Mouse (Mus musculus) midbrain, embryonic 12.5 days (tissue): Measurements from ENCODE around the gene Ptprn. TPM values are rescaled to one million over a fixed set of nuclear protein-coding genes. Genes with fewer than 3 reads are reported as not detected.

Experiments
- ATAC-seq: fragments of 200-750 bp; cut with Nextera tagmentation; 2 replicates; pipeline ENCODE4 v1.8.0; 2017; ENCODE audit warnings: low read depth, moderate TSS enrichment, moderate library complexity; ENCODE audit not compliant: low FRiP score
- H3K27ac ChIP-seq: fragments of 300-500 bp; sonication (generic); replicated peaks from 2 replicates; pipeline ENCODE4 v1.5.1; 2016; ENCODE audit warnings: mild to moderate bottlenecking
- H3K27me3 ChIP-seq: fragments of 300-500 bp; sonication (generic); 2 replicates; pipeline ENCODE4 v1.6.1; 2016; ENCODE audit warnings: mild to moderate bottlenecking
- H3K36me3 ChIP-seq: fragments of 300-500 bp; sonication (generic); 2 replicates; pipeline ENCODE4 v1.6.1; 2016
- H3K4me1 ChIP-seq: fragments of 300-500 bp; sonication (generic); 2 replicates; pipeline ENCODE4 v1.6.1; 2016
- H3K4me2 ChIP-seq: fragments of 300-500 bp; sonication (generic); replicated peaks from 2 replicates; pipeline ENCODE4 v1.6.1; 2016; ENCODE audit warnings: mild to moderate bottlenecking, moderate library complexity
- H3K4me3 ChIP-seq: fragments of 300-500 bp; sonication (generic); 2 replicates; pipeline ENCODE4 v1.5.1; 2016; ENCODE audit warnings: mild to moderate bottlenecking
- H3K9ac ChIP-seq: fragments of 300-500 bp; sonication (generic); replicated peaks from 2 replicates; pipeline ENCODE4 v1.6.1; 2016; ENCODE audit warnings: mild to moderate bottlenecking, moderate library complexity
- H3K9me3 ChIP-seq: fragments of 300-500 bp; sonication (generic); 2 replicates; pipeline ENCODE4 v1.6.1; 2016; ENCODE audit warnings: mild to moderate bottlenecking
- WGBS: fragments of 180-500 bp; shearing (Covaris S2); methylation state at CpG from one replicate; pipeline ENCODE4 v1.1.7; 2016; 5-methylcytosine and 5-hydroxymethylcytosine counted together
- polyA plus RNA-seq: library from polyadenylated mRNA; unstranded; fragments of >200 nt; fragmentation: Nextera tagmentation; extraction: Ambion mirVana; gene quantifications from 2 replicates; pipeline ENCODE4 v1.2.1, GENCODE M21; 2016

Gene Ptprn
- polyA plus RNA-seq, 1 experiment from 2014 or later, result 9.3 TPM

- WGBS, result 4% methylated on average over 13 of the region's 13 CpGs
- no peak for ATAC-seq
- Histone ChIP-seq H3K27ac (no peak within 1 kb of the TSS), H3K9me3 (no peaks in the 10 kb centered on the region), H3K4me2 (peak within 1 kb of the TSS; percentile 48), H3K9ac (peak within 1 kb of the TSS; percentile 52), H3K27me3 (peaks cover 46% of the 10 kb centered on the region), H3K36me3 (no peaks in the 10 kb centered on the region), H3K4me1 (no peaks in the 10 kb centered on the region), H3K4me3 (peak within 1 kb of the TSS; percentile 31)
These were observed 13.9 kb upstream of the Ptprn start, which contains the start of gene Resp18 for GRCm38 (mm10) chr1:75278228-75278627. TSS of gene Resp18 (minus strand) at chr1:75278415.

GRCm38 (mm10) chr1:75277195-75278188 lies 13.2 kb upstream of the Ptprn start:
- peak overlapping the region; percentile 52 for H3K9ac ChIP-seq
- WGBS, result 6% methylated on average over 23 of the region's 23 CpGs
- H3K4me3 ChIP-seq, result peak overlapping the region; percentile 31
- H3K36me3 ChIP-seq, result no peaks in the 10 kb centered on the region
- H3K4me1 ChIP-seq, result no peaks in the 10 kb centered on the region
- H3K27me3 ChIP-seq, result peaks cover 46% of the 10 kb centered on the region
- H3K4me2 ChIP-seq, result peak overlapping the region; percentile 48
- no peak overlapping the region for H3K27ac ChIP-seq
- H3K9me3 ChIP-seq, result no peaks in the 10 kb centered on the region
- 0 out of 2 replicates have a peak, but pooled peaks have one; percentile 9 for ATAC-seq

- Histone ChIP-seq H3K9ac (peak overlapping the region; percentile 53), H3K27me3 (peaks cover 58% of the 10 kb centered on the region), H3K36me3 (no peaks in the 10 kb centered on the region), H3K27ac (no peak overlapping the region), H3K4me1 (peaks cover 14% of the 10 kb centered on the region; the same call in 1 of the 2 replicates), H3K9me3 (no peaks in the 10 kb centered on the region), H3K4me3 (peak overlapping the region; percentile 50), H3K4me2 (peak overlapping the region; percentile 65)
- WGBS, result 2% methylated on average over 39 of the region's 40 CpGs
- peak; percentile 54 for ATAC-seq
These were observed 1.0 kb downstream of the Ptprn start for GRCm38 (mm10) chr1:75262969-75263951.

GRCm38 (mm10) chr1:75261278-75261677 lies 3.0 kb downstream of the Ptprn start:
- Histone ChIP-seq H3K27me3 (peaks cover 64% of the 10 kb centered on the region), H3K4me1 (peaks cover 14% of the 10 kb centered on the region; the same call in 1 of the 2 replicates), H3K4me2 (no peak overlapping the region), H3K27ac (no peak overlapping the region), H3K9me3 (no peaks in the 10 kb centered on the region), H3K9ac (no peak overlapping the region), H3K4me3 (no peak overlapping the region), H3K36me3 (0 out of 2 replicates have a peak, but pooled peaks cover 5% of the 10 kb centered on the region)
- ATAC-seq, result no peak

- ATAC-seq, result no peak
- Histone ChIP-seq H3K4me2 (no peak overlapping the region), H3K9me3 (no peaks in the 10 kb centered on the region), H3K4me3 (no peak overlapping the region), H3K4me1 (peaks cover 12% of the 10 kb centered on the region), H3K27me3 (peaks cover 22% of the 10 kb centered on the region), H3K9ac (no peak overlapping the region), H3K27ac (no peak overlapping the region), H3K36me3 (0 out of 2 replicates have a peak, but pooled peaks cover 5% of the 10 kb centered on the region)
- WGBS, result 72% methylated on average over 10 of the region's 10 CpGs
These were observed 8.7 kb downstream of the Ptprn start for GRCm38 (mm10) chr1:75255516-75256046.

GRCm38 (mm10) chr1:75254625-75255013 lies 9.7 kb downstream of the Ptprn start:
- Histone ChIP-seq H3K4me2 (no peak overlapping the region), H3K27ac (no peak overlapping the region), H3K36me3 (0 out of 2 replicates have a peak, but pooled peaks cover 5% of the 10 kb centered on the region), H3K9me3 (no peaks in the 10 kb centered on the region), H3K27me3 (peaks cover 16% of the 10 kb centered on the region), H3K4me1 (peaks cover 12% of the 10 kb centered on the region), H3K9ac (no peak overlapping the region), H3K4me3 (no peak overlapping the region)
- WGBS, result 71% methylated on average over 8 of the region's 8 CpGs
- ATAC-seq, result no peak

GRCm38 (mm10) chr1:75253849-75254624 lies 10.3 kb downstream of the Ptprn start:
- WGBS, result 67% methylated on average over 16 of the region's 16 CpGs

GRCm38 (mm10) chr1:75253029-75253428 lies 11.3 kb downstream of the Ptprn start:
- ATAC-seq, result no peak
- Histone ChIP-seq H3K9me3 (no peaks in the 10 kb centered on the region), H3K4me1 (peaks cover 12% of the 10 kb centered on the region), H3K27ac (no peak overlapping the region), H3K4me3 (no peak overlapping the region), H3K27me3 (peaks cover 13% of the 10 kb centered on the region), H3K9ac (no peak overlapping the region), H3K4me2 (no peak overlapping the region), H3K36me3 (0 out of 2 replicates have a peak, but pooled peaks cover 5% of the 10 kb centered on the region)
- 77% methylated on average over 16 of the region's 16 CpGs for WGBS

More at GRCm38 (mm10) chr1:75253849-75254624, 10.3 kb downstream of the Ptprn start:
- H3K27ac ChIP-seq, result no peak overlapping the region
- H3K4me2 ChIP-seq, result no peak overlapping the region
- H3K9me3 ChIP-seq, result no peaks in the 10 kb centered on the region
- H3K27me3 ChIP-seq, result peaks cover 16% of the 10 kb centered on the region
- no peak overlapping the region for H3K9ac ChIP-seq
- no peak for ATAC-seq
- peaks cover 12% of the 10 kb centered on the region for H3K4me1 ChIP-seq
- H3K4me3 ChIP-seq, result no peak overlapping the region
- H3K36me3 ChIP-seq, result 0 out of 2 replicates have a peak, but pooled peaks cover 5% of the 10 kb centered on the region

- ATAC-seq, result no peak
These were observed 12.0 kb downstream of the Ptprn start for GRCm38 (mm10) chr1:75252308-75252707.

GRCm38 (mm10) chr1:75251112-75251970 lies 13.0 kb downstream of the Ptprn start:
- ATAC-seq, result peak; percentile 48; the same call in 1 of the 2 replicates
- Histone ChIP-seq H3K4me1 (peaks cover 12% of the 10 kb centered on the region), H3K36me3 (no peaks in the 10 kb centered on the region), H3K27me3 (peaks cover 9% of the 10 kb centered on the region), H3K4me2 (peak overlapping the region; percentile 45), H3K27ac (no peak overlapping the region), H3K4me3 (peak overlapping the region; percentile 15; the same call in 1 of the 2 replicates), H3K9me3 (no peaks in the 10 kb centered on the region), H3K9ac (no peak overlapping the region)
- 4% methylated on average over 21 of the region's 22 CpGs for WGBS

More at GRCm38 (mm10) chr1:75252308-75252707, 12.0 kb downstream of the Ptprn start:
- Histone ChIP-seq H3K4me1 (peaks cover 12% of the 10 kb centered on the region), H3K27me3 (peaks cover 12% of the 10 kb centered on the region), H3K4me3 (no peak overlapping the region), H3K9me3 (no peaks in the 10 kb centered on the region), H3K4me2 (no peak overlapping the region), H3K9ac (no peak overlapping the region), H3K27ac (no peak overlapping the region), H3K36me3 (no peaks in the 10 kb centered on the region)
- WGBS, result 70% methylated on average over 13 of the region's 13 CpGs
